Mouse (Mus musculus) c-Kit-positive CD71-positive TER-119-negative erythroid progenitor cells, embryonic 14.5 days (primary cell): ENCODE results near the gene Sohlh2.

Experiments
- DNase-seq: peaks from one replicate; pipeline ENCODE4 v3.0.0-alpha.2; 2013; ENCODE audit warnings: low read depth

The Sohlh2 gene

DNA sequence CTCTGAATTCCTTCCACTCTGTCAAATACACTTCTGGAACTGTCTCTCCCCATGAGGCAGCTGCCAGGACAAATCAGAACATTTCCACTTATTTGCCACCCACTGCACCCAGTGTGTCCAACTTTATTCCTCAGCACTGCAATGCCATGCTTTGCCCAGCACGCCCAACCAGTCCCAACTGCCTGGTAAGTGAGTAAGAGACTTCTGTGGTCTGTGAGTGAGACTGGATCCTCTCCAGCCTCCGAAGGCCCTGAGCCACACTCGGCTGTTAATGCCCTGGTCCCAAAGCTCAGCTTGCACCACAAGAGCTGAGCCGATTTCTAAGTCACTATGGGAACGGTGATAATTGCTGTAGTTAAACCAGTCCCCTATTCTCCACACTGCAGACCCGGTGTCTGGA lies 25.8 kb downstream of the Sohlh2 start:
- no peak for DNase-seq

DNA sequence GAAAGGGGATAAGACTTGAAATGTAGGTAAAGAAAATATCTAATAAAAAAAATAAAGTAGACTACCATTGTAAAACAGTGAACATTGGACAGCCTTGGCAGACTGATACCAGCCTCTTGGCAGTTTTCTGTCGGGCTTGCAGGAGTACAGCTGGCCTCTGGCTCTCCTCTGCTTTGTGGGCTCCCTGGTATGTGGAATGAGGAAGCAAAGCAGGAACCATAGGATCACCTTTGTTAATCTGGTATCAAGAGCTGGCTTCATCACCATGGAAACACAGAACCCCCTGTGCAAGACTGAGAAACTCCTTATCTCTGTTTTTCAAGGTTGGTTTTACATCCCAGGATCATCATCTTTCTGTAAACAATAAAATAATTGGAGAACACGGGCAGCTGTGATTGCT lies 30.4 kb downstream of the Sohlh2 start:
- DNase-seq: no peak

DNA sequence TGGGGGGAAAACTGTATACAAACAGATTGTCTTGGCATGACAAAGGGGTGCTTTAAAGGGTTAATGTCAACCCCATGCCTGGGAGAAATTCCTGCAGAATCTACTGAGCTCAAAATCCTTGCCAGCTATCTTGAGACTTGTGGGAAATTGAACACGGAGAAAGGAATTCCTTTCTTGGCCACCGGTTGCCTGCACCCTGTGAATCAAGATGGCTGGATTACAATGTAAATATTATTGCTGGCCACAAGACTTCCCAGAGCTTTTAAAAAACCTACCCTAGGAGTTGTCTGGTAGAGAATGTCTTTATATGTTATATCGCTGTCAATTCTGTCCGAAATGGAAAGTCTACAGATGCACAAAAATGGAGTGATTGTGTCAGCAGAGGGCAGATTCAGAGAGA lies 32.0 kb downstream of the Sohlh2 start:
- DNase-seq: no peak

DNA sequence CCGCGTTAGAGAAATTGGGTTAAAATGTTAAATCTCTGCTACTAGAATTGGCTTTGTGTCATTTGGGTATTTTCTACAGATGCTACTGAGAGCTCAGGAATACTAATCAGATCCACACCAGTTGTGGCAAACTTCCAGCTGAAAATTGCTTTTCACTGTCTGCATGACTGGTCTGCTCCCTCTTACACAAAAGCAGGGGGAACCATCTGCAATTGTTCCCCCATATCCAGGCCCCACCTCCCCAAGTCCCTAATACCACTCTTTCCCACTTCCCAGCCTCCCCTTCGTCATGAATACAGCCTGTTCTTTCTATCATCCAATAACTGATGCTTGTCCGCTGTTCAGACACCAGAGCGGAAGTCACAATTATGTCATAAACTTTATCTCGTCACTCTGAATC lies 32.6 kb downstream of the Sohlh2 start:
- no peak for DNase-seq

DNA sequence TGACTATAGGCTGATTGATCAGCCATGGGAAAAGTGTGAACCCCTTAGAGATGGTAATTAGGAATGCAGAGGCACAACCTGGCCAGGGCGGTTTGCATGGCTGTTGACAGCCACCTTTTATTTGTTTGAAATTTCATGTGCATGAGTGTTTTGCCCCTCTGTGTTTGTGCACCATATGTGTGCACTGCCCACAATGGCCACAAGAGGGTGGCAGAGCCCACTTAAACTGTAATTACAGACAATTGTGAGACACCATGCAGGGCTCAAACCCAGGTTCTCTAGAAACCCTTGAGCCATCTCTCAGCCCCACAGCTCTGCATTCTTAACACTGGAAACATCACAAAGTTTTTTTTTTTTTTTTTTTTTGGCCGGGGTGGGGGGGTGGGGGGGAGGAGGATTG lies 40.7 kb downstream of the Sohlh2 start:
- DNase-seq: no peak

DNA sequence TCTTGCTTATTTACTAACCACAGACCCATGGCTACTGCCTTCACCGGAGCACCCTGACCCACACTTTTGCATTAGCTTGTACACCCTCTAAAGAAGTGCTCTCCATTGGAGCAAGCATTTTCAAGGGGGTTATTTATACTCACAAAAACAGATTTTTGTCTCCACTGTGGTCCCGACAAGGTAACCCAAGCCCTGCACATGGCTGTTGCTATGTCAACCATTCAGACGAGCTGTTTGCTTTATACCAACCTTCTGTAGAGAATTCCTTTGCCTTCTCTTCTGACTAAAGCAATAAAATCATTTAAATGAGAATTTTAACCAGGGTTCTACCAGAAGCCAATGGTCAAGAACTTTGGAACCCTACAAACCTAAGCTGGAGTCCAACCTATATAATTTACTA lies 42.0 kb downstream of the Sohlh2 start:
- no peak for DNase-seq

DNA sequence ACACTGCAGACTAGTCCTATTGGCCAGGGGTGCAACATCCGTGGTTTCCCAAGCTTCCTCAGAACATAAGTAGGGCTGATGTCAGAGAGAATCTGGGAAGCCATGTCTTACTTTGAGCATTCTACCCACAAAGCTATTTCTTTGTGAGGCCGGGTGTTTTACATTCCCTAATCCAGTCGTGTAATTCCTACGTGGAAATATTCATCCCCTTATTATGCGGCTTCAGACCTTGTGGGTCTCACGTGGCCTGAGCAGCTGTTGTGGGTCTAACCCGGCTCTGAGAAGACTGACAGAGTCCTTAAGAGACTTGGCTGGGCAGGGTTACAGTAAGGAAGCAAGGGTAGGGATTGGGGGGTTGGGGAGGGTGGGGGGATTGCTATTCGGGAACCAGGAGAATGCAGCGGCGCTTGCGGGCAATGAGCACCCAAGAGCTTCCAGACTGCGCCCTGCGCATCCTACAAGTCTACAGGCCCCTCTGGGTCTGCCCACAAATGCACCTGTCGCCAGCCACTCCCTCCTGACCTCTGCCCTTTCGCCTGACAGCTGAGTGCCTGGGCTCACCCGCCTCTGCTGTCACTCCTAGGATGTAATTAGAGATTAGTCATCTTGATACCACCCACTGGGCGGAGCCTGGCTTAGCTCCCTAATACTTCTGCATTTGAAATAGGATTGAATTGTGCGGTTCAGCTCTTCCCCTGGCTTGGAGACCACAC lies 44.8 kb downstream of the Sohlh2 start:
- no peak for DNase-seq

DNA sequence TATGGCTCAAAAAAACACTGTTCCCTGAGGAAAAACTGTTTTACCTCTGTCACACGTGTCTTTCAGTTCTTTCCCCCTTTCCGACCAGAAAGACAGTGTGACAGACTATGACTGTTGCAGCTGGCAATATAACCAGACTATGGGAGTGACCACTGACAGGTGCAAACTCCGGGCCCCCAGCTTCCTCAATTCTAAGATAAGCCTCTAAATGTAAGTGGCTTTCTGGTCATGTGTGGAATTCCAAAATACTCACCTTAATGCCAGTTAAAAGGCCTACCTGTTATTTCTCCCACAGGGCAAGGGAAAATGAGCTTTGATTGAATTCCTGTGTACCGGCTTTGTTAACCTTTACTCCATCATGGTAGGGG lies 45.4 kb downstream of the Sohlh2 start:
- no peak for DNase-seq

DNA sequence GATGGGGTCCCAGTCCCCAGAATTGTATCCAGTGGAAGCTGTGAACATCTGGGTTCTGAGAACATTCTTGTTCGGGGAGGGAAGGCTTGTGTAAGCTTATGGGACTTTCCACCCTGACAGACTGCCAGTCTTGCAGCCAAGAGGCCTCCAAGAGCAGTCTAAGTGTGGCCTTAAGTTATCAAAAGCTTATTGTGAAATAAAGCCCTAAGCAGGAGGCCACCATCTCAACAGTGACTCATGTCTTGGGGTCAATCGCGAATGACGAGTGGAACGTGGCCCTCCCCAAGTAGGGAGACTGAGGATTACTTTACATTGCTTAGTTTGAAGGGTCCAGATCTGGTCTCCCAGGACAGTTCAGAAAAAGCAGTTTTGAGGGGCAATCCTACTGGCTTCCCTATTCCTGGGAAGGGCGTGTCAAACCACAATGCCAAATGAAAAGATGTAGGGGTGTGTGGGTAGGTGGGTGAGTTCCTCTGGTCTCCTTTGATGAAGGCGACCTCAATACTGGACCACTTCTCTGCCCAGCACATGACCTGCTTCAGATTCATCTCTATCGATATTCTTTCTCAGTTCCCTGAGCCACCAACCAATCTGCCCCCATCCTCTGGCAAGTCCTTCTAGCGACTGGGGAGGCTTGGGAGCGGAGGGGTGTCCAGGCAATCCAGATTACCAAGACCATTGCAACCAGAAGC lies 60.0 kb downstream of the Sohlh2 start, which contains the start of gene Dclk1:
TSS of gene Dclk1 (plus strand) at position 635 of the 692 bp plus-strand sequence.
- no peak for DNase-seq

DNA sequence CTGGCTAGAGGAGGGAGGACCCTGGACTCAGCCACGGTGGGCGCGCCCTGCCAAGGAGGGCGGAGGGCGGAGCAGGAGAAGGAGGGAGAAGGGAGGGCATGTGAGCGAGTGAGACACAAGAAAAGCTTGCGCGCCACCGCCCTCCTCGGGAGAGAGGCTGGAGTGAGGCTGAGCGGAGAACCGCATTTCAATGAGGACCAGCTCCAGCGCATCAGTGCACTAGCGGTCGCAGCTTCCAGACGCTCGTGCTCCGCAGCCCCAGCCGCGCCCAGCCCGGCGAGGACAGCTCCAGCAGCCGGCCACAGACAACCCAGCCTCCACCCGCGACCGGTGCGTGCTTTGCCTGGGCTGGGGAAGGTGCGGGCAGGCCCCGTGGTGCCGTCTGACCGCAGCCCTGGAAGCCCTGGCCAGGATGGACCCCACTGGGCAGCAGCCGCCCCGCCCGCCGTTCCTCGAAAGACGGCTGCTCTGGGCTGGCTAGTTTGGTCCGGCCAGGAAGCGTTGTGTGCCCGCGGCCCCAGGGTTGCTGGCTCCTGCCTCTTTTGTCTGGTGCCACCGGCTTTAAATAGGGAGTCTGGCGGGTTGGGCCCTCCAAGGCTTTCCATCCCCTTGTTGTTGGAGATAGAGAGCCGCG lies 60.7 kb downstream of the Sohlh2 start:
- DNase-seq: no peak

DNA sequence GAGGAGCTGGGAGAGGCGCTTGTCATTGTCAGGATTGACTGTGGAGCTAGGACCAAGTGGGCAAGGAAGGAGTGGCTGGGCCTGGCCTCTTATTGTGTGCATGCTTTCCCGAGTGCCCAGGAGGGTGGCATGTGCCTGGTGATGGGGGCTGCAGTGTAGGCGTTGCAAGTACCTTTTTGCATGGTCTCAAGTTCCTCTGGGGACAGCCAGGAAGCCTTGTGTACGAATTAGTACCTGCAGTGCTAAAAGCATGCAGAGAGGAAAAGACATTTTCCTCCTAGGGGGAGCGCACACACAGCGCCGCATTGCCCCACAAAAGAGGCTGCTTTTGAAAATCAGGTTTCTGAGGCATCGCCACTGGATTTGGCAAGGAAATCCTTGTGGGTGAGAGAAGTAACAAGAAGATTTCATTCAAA lies 61.2 kb downstream of the Sohlh2 start:
- no peak for DNase-seq

DNA sequence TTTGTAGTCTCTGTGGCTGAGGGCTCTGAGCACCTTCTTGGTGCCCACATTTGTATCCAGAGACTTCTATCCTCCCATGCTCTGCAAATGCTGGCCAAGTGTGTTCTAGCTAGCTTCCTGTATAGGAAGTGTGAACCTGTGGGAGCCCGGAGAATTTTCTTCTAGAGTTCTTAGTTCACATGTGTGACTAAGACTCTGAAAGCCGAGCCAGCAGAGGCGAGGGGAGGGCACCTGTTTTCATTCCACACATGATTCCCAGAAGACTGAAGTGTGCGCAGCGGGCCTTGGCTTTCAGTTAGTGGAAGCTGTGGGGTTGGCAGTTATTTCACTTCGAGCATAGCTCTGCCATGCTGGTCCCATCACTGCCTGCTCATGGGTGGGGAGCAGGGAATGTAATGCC lies 62.3 kb downstream of the Sohlh2 start:
- no peak for DNase-seq

DNA sequence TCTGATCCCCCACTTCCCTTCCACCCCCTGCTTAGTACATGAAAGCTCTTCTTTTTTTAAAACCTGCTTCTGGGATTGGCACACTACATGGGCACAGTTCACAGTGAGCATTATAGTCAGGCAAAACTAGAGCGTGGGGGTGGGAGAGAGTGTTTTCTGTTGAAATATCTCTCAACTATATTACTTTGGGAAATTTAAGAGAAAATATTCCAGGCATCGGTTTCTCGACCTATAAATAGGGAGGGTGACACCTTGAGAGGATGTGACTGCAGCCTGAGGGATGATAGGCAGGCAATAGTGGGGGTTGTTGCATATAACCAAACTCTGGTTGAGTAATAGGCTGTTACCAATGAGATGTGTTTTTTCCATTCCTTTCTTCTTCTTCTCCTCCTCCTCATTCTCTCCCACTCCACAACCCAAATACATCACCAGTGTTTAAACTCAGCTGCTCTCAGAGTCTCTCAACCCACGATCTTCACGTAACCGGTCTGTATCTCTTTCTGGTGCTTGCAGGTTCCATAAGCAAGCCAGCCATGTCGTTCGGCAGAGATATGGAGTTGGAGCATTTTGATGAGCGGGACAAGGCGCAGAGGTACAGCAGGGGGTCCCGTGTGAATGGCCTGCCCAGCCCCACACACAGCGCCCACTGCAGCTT lies 64.9 kb downstream of the Sohlh2 start:
- DNase-seq: no peak

DNA sequence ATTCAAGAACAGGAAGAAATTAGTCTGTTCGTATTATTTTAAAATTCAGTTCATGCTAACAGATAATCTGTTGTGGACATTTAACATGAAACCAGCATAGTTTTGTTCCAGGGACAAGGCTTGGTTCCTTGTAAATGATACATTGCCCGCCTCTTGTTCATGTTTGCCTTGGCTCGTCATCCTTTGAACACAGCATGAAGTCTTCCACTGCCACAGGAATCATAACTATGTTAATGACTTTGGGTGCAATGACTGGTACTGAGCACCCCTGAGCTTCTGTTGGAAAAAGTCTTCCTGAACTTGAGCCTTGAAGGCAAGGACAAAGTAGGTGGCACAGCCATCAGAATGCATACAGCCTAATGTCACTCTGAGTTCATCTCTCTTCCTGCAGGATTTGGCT lies 66.2 kb downstream of the Sohlh2 start:
- no peak for DNase-seq

DNA sequence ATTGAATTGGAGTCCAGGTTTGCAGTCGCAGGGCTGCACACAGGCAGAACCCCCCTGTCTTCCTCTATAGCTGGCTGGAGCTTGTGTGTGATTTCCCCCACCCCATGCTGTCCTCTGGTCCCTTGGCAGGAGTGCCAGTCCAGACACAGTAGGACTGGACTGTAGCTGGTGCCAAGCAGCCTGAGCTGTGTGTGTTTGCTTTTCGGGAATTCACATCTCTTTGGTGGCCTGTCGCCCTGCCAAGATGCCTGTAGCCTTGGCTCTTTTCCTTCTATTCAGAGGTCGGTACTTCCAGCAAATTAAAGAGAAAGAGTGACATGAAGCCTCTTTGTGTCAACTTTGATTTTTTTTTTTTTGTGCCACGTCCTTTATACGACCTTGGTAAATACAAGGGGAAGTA lies 66.7 kb downstream of the Sohlh2 start:
- no peak for DNase-seq

DNA sequence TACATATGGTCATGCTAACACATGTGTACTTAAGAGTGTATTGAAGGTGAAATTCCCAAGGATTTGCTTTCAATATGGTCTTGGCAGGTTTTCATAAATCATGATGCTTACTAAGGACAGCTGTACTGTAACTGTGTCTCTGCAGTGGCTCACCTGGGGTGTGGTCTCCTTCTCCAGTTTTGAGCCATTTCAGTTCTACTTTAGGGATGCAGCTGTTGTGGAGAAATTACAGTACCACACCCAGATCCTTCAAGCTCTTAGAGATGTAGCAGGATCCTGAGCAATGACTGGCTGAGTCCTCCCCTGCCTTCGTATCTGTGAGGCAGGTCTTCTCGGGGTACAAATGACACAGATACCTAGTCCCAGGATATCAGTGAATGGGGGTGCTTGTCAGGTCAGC lies 68.8 kb downstream of the Sohlh2 start:
- no peak for DNase-seq
